Mouse (Mus musculus): ENCODE measurements around the gene 1700023F06Rik.

GRCm38 (mm10) chr11:103223444-103223843 lies 15.1 kb upstream of the 1700023F06Rik start:
- TF ChIP-seq CTCF (IDR thresholded peaks at IDR 0.05; ENCODE audit: low read depth, low read length), result no peak
- TF ChIP-seq POLR2A (IDR thresholded peaks at IDR 0.05; ENCODE audit: extremely low read depth, insufficient read depth, low read length), result no peak
